Mouse (Mus musculus): ENCODE results near the gene 1810055G02Rik.

1810055G02Rik gene

DNA sequence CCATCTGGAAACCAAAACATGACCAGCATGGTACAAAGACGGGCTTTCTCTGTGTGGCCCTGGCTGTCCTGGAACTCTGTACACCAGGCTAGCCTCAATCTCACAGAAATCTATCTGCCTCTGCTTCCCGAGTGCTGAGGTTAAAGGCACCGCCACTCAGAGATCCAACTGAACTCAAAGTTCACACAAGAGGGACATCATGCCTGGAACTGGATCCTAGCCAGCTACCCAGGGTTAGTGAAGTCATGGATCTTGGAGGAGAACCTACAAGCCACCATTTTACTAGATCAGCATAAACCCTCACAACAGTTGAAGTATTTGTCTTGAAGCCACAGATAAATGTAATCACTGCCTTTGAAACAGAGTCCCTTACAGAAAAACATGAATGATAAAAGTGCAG is 27.9 kb downstream of the 1810055G02Rik start:
- ATAC-seq (ENCODE audit: insufficient number of reproducible peaks, low FRiP score, low TSS enrichment) = no peak

DNA sequence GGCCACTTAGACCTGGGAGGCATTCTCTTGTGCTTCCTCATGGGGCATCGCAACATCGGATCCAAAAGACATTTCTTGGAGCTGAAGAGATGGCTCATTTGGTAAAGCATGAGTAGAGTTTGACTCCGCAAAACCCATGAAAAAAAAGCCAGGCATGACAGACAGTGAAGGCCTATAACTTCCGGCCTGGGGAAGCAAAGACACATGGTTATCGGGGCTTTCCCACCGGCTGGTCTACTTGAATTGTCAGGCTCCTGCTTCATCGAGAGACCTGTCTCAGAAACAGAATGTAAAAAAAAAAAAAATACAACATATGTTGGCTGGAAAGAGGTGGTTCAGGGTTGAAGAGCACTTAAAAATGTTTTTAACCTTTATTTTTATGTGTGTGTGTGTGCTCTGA is 31.6 kb downstream of the 1810055G02Rik start:
- no peak for ATAC-seq (ENCODE audit: insufficient number of reproducible peaks, low FRiP score, low TSS enrichment)

DNA sequence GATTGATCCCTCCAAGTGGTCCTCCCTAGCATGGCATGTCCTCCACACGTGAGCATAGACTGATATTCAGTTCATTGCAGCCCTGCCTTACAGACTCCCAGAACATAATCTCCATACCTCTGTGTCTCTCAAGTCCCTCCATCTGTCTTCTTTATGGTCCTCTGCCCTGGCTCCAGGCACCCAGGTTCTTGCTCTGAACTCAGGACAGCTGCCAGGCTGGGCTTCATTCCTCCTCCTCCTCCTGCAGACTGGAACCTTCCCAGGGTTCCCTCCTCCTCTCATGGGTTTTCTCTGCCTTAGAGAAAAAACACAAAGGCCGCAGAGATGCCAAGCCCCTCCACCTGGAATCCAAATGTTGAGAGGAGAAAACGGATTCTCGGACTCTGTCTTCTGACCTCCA is 34.6 kb downstream of the 1810055G02Rik start:
- no peak for ATAC-seq (ENCODE audit: insufficient number of reproducible peaks, low FRiP score, low TSS enrichment)

DNA sequence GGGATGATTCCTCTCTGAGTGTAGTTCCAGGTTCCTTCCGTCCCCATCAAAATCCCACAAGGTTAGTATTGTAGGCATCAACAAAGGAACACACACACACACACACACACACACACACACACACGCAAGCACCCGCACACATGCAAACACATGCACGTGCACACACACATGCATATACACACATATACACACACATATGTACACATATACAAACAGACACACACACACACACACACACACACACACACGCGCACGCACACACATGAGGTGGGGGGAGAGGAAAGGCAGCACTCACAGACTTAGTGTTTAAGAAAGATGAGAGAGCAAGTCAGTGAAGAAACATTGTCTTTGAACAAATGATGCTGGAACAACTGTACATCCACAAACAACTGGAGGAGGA is 35.3 kb downstream of the 1810055G02Rik start:
- no peak for ATAC-seq (ENCODE audit: insufficient number of reproducible peaks, low FRiP score, low TSS enrichment)

DNA sequence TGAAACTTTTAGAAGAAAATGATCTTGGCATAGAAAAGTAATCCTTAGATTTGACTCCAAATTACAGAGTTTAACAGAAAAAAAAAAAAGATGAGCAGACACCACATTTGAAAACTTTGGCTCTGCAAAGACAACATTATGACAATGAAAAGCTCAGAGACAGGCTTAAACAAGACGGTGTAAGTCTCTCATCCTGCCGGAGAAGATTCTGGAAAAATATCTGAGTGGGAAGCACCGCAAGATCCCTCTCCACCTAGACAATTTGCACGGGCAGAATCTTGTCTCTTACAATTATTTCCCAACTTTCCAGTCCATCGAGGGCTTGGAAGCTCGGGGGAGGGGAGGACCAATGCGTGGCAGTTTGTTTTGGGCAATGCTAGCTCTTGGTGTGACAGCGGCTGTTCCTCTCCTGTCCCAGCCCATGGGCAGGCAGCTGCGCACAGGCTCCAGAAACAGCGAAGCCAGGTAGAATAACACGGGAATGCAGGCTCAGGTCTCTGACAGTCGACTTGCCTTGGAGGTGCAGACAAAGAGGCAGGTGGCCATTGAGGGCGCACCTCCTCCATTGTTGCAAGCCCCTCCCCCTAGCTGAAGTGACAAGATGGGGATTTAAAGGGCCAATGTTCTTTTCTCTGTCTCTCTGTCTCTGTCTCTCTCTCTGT is 35.9 kb downstream of the 1810055G02Rik start:
- ATAC-seq (ENCODE audit: insufficient number of reproducible peaks, low FRiP score, low TSS enrichment) = peak; percentile 64; the same call in 1 of the 2 replicates

DNA sequence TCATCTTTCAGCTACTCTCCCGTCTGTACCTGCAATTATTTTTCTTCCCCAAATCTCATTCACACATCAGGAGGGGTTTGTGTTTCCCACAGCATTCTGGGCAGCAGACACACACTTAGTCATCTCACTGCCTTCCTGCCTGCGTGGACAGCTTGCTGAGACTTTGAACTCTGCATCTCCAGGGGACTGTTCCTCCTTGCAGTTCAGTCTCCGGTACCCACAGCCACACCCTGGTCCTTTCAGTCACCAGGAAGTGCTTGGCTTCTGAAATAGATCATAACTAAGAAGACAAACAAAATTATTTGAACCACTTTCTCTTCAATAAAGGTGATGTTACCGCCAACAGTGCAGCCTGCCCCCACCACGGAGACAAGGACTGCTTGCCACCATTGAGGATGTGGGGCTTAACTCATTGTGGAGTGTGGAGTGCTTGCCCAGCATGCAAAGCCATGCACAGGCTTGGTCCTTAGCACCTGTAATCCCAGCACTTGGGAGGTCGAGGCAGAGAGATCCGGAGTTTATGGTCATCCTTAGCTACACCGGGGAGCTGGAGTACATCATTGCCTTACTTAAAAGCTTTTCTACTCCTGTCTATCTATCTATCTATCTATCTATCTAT is 44.6 kb downstream of the 1810055G02Rik start:
- no peak for ATAC-seq (ENCODE audit: insufficient number of reproducible peaks, low FRiP score, low TSS enrichment)

DNA sequence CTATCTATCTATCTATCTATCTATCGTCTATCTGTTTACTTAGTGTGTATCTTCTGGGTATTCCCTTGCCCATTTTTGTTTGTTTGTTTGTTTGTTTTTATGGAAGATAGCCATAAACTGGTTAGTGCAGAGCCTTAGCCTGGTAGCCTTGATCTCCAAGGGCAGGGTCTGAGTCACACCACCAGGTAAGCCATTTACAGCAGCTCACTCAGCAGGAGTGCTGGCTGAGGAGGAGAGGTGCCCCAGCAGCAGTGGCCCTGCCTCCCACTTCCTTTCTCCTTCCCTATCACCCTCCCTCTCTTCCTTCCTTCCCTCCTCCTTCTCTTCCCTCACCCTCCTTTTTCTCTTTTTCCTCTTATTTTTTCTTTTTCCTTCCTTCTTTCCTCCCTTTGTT is 45.1 kb downstream of the 1810055G02Rik start:
- ATAC-seq (ENCODE audit: insufficient number of reproducible peaks, low FRiP score, low TSS enrichment) = no peak

DNA sequence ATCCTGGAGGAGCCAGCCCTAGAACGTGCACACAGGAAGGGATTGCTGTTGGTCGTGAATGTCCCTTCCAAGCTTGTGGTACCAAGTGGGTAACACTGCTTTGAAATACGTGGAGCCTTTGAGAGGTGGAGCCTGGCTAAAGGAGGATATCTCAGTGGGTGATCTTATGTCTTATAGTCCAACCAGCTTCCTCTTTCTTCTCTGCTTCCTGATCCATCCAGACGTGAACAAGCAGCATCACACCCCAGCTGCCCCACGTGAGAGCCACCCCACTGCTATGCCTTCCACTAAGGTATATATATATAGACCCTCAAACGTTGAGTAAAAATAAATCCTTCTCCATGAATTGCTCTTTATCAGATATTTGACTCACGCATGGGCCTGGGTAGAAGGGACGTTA is 45.6 kb downstream of the 1810055G02Rik start:
- no peak for ATAC-seq (ENCODE audit: insufficient number of reproducible peaks, low FRiP score, low TSS enrichment)

DNA sequence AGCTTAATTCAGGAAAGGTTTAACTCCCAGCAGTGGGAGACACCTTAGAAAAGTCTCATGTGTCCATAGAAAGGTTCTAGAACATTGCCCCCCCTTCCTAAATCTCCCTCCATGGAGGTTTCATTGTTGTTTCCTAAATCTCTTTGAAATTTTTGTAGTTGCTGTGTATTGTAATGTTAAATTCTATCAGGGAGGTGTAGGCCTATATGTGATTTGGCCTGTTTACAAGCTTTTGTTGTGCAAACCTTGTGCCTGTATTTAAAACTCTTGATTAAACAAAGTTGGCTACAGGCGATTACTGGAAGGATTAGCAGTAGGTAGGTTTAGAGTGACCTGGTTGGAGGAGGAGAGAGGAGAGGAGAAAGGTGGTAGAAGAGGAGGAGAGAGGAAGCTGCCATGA is 49.8 kb downstream of the 1810055G02Rik start:
- ATAC-seq (ENCODE audit: insufficient number of reproducible peaks, low FRiP score, low TSS enrichment) = no peak

DNA sequence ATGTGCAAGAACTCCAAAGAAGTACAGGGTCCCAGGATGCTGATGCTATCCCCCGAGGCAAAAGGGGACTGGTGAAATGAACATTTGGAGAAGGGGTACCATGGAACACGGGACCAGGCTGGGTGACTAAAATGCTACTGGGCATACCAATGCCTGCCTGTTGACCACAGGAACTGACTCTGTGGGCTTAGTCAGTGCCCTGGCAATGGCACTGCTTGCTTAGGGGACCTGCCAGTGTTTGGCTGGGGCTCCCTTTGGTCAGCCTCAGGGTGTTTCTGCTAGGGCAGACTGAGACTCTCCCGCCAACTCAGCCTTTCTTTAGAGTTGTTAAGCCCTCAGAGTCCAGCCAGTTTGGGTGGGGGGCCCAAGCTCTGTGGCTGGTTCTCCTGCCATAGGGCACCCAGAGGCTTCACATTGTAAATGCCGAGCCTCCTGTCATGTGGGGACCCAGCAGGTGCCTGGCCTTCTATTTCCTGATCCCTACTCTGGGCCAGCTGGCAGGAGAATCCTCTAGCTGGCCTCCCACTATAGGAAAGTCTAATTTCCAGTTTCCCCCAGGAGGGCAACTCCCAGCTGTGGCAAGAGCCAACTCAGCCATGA is 57.2 kb downstream of the 1810055G02Rik start:
- no peak for ATAC-seq (ENCODE audit: insufficient number of reproducible peaks, low FRiP score, low TSS enrichment)

DNA sequence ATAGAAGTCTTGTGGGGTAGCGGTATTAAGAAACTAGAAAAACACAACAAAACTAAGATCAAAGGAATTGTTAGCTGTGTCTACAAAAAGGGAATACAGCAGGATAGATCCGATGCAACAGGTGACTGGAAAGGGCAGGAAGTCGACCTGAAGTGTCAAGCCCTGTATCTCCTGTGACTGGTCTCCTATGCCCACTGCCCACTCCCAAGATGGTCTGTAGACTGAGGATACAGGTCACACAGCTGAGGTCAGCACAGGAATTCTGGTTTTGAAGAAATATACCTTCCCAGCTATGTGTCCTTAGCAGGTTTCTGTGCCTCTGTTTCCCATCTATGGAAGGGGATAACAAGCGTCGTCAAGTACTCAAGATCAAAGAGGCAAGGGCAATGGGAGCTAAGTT is 58.3 kb downstream of the 1810055G02Rik start:
- no peak for ATAC-seq (ENCODE audit: insufficient number of reproducible peaks, low FRiP score, low TSS enrichment)

DNA sequence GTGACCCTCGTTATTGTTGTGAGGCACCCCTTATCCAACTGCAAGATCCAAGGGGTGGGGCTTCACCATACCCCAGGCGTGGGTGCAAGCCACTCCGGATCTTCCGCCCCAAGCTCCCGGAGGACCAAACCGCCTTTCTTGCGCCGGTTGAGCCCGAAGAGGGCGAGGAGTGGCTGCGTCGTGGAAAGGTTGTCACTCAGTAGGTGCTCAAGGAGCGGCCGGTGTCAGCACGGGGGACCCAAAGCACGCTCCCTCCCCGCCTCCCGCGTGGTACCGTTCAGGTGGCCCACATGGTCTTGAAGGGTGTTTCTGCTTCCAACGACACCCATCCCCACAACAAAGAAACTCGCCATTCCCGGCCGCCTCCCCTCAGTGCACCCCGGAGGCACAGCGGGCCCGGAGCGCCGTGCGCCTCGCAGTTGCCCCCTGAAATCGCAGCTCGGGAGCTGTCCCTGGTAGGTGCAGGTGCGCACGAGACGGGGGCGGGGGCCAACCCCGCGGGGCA is 59.2 kb downstream of the 1810055G02Rik start, which contains the start of gene Kmt5b:
Gene Kmt5b, plus strand, starts transcription at position 146 of the 505 bp plus-strand sequence.
- peak; percentile 23; the same call in 1 of the 2 replicates for ATAC-seq (ENCODE audit: insufficient number of reproducible peaks, low FRiP score, low TSS enrichment)
